Mouse (Mus musculus): ENCODE measurements around the gene Tbc1d10a. TPM values are rescaled to one million over a fixed set of nuclear protein-coding genes. Genes with fewer than 3 reads are reported as not detected.

Tbc1d10a gene
- polyA plus RNA-seq, 1 experiment from 2014 or later: 34.0 TPM

Small RNA genes lying within 50 kb of the gene (microRNA-seq; reads per million reads assigned to microRNA genes)
- gene Mir3060: 1.6 reads per million

Other genes starting within 250 kb of the Tbc1d10a start
- 73.3 and 79.4 TPM in 2 replicates for gene Pes1, start 222.8 kb upstream of the Tbc1d10a start, polyA plus RNA-seq (2015; fragmentation: Nextera tagmentation; extraction: Ambion mirVana)
- gene 4930556J24Rik, start 210.0 kb upstream of the Tbc1d10a start, polyA plus RNA-seq (2015; fragmentation: Nextera tagmentation; extraction: Ambion mirVana): 0.11 TPM in 1 of 2 replicates, not detected in the other
- 20.1 and 33.3 TPM in 2 replicates for gene Gal3st1, start 203.2 kb upstream of the Tbc1d10a start, polyA plus RNA-seq (2015; fragmentation: Nextera tagmentation; extraction: Ambion mirVana)
- gene Sec14l4, start 155.3 kb upstream of the Tbc1d10a start, polyA plus RNA-seq (2015; fragmentation: Nextera tagmentation; extraction: Ambion mirVana): 0.47 and 0.56 TPM in 2 replicates
- gene Sec14l3, start 121.9 kb upstream of the Tbc1d10a start, polyA plus RNA-seq (2015; fragmentation: Nextera tagmentation; extraction: Ambion mirVana): not detected in 2 replicates
- gene Mtfp1, start 91.3 kb upstream of the Tbc1d10a start, polyA plus RNA-seq (2015; fragmentation: Nextera tagmentation; extraction: Ambion mirVana): 38.1 and 41.6 TPM in 2 replicates
- gene Sec14l2, start 63.4 kb upstream of the Tbc1d10a start, polyA plus RNA-seq (2015; fragmentation: Nextera tagmentation; extraction: Ambion mirVana): 1.7 and 2.9 TPM in 2 replicates
- gene Rnf215, start 51.6 kb upstream of the Tbc1d10a start, polyA plus RNA-seq (2015; fragmentation: Nextera tagmentation; extraction: Ambion mirVana): 17.3 and 19.2 TPM in 2 replicates
- 3.0 TPM in 2 replicates for gene Ccdc157, start 26.5 kb upstream of the Tbc1d10a start, polyA plus RNA-seq (2015; fragmentation: Nextera tagmentation; extraction: Ambion mirVana)
- gene Sf3a1, start 26.4 kb upstream of the Tbc1d10a start, polyA plus RNA-seq (2015; fragmentation: Nextera tagmentation; extraction: Ambion mirVana): 40.4 and 41.8 TPM in 2 replicates
- 5.9 and 7.3 TPM in 2 replicates for gene Castor1, start 31.4 kb downstream of the Tbc1d10a start, polyA plus RNA-seq (2015; fragmentation: Nextera tagmentation; extraction: Ambion mirVana)
- gene Osm, start 49.6 kb downstream of the Tbc1d10a start, polyA plus RNA-seq (2015; fragmentation: Nextera tagmentation; extraction: Ambion mirVana): 0.07 and 0.12 TPM in 2 replicates
- gene Lif, start 70.8 kb downstream of the Tbc1d10a start, polyA plus RNA-seq (2015; fragmentation: Nextera tagmentation; extraction: Ambion mirVana): 0.95 and 0.98 TPM in 2 replicates